Mouse (Mus musculus) CH12.LX (cell line): Measurements from ENCODE around the gene Mcoln1. TPM values are rescaled to one million over a fixed set of nuclear protein-coding genes. Genes with fewer than 3 reads are reported as not detected.
A peak's percentile ranks its signal among the peaks of the same experiment; 100 is the strongest.

ENCODE experiments used
- DNase-seq: peaks from one replicate; pipeline ENCODE4 v3.0.0-alpha.2; 2013; ENCODE audit errors: extremely low read depth
- H3K27ac ChIP-seq: 2 replicates; pipeline ENCODE4 v1.5.1; 2012; ENCODE audit warnings: low read depth, mild to moderate bottlenecking, control low read depth, moderate library complexity; ENCODE audit not compliant: insufficient read depth
- H3K27me3 ChIP-seq: replicated peaks from 2 replicates; pipeline ENCODE3; 2012; ENCODE audit warnings: inconsistent platforms
- H3K36me3 ChIP-seq, 2 experiments: replicated peaks in 1 of 2; 2 replicates each; pipeline versions ENCODE3 to v1.6.1; 2012; ENCODE audit warnings: inconsistent platforms in 1 of 2, low read length in 1 of 2, mild to moderate bottlenecking in 1 of 2, mixed read lengths in 1 of 2, moderate library complexity in 1 of 2; ENCODE audit not compliant: control insufficient read depth in 1 of 2, insufficient read depth in 1 of 2
- H3K4me1 ChIP-seq, 2 experiments: 2 replicates each; pipeline ENCODE4 v1.6.1; 2012; ENCODE audit warnings: inconsistent platforms in 1 of 2, moderate library complexity in 1 of 2; ENCODE audit not compliant: insufficient read depth in 2 of 2, control insufficient read depth in 1 of 2
- H3K4me2 ChIP-seq: 2 replicates; pipeline ENCODE4 v1.6.1; 2012; ENCODE audit warnings: low read depth, mild to moderate bottlenecking, control low read depth; ENCODE audit not compliant: poor library complexity, insufficient read depth, severe bottlenecking
- H3K4me3 ChIP-seq, 3 experiments: fragments of 150-350 bp in 1 of 3; sonication (generic) in 1 of 3; replicated peaks in 1 of 3; 2 replicates each; pipeline versions ENCODE3 to v1.5.1; 2011 to 2012; ENCODE audit warnings: low read depth in 2 of 3, low read length in 2 of 3, mild to moderate bottlenecking in 2 of 3, moderate library complexity in 2 of 3, control low read depth in 1 of 3, improper control_type of control experiment in 1 of 3, inconsistent platforms in 1 of 3, mixed read lengths in 1 of 3; ENCODE audit not compliant: poor library complexity in 1 of 3
- H3K79me2 ChIP-seq: replicated peaks from 2 replicates; pipeline ENCODE4 v1.6.1; 2012; ENCODE audit warnings: mild to moderate bottlenecking, moderate library complexity; ENCODE audit not compliant: control insufficient read depth, poor library complexity, insufficient read depth, severe bottlenecking; ENCODE audit errors: extremely low read depth
- H3K9ac ChIP-seq: 2 replicates; pipeline ENCODE4 v1.6.1; 2012; ENCODE audit warnings: low read depth, mild to moderate bottlenecking, control low read depth, moderate library complexity; ENCODE audit not compliant: insufficient read depth
- H3K9me3 ChIP-seq: replicated peaks from 2 replicates; pipeline ENCODE3; 2012; ENCODE audit warnings: low read length, inconsistent platforms, mixed read lengths
- BHLHE40 ChIP-seq: IDR thresholded peaks from 2 replicates; pipeline ENCODE4 v1.6.1; 2011; ENCODE audit warnings: mild to moderate bottlenecking, low read depth, low read length, improper control_type of control experiment
- CTCF ChIP-seq, 2 experiments: IDR thresholded peaks in 1 of 2; conservative IDR thresholded peaks in 1 of 2; 2 replicates each; pipeline ENCODE4 v1.5.1; 2011 to 2012; ENCODE audit warnings: low read depth in 2 of 2, low read length in 2 of 2, improper control_type of control experiment in 1 of 2, inconsistent platforms in 1 of 2, mild to moderate bottlenecking in 1 of 2, moderate library complexity in 1 of 2
- ELF1 ChIP-seq: IDR thresholded peaks from 2 replicates; pipeline ENCODE4 v1.6.1; 2014; ENCODE audit warnings: low read depth, mild to moderate bottlenecking, inconsistent platforms, low read length, improper control_type of control experiment
- EP300 ChIP-seq: IDR thresholded peaks from 2 replicates; pipeline ENCODE4 v1.6.1; 2011; ENCODE audit warnings: low read length, improper control_type of control experiment
- JUN ChIP-seq: IDR thresholded peaks from 2 replicates; pipeline ENCODE4 v1.6.1; 2011; ENCODE audit warnings: low read depth, mild to moderate bottlenecking, low read length, improper control_type of control experiment, moderate library complexity; ENCODE audit not compliant: insufficient read depth
- KAT2A ChIP-seq: IDR thresholded peaks from 2 replicates; pipeline ENCODE4 v1.6.1; 2012; ENCODE audit warnings: low read length, improper control_type of control experiment, inconsistent platforms; ENCODE audit not compliant: insufficient replicate concordance
- MAZ ChIP-seq: IDR thresholded peaks from 2 replicates; pipeline ENCODE4 v1.6.1; 2012; ENCODE audit warnings: low read depth, mild to moderate bottlenecking, inconsistent platforms, low read length, improper control_type of control experiment, moderate library complexity
- MXI1 ChIP-seq: IDR thresholded peaks from 2 replicates; pipeline ENCODE4 v1.6.1; 2011; ENCODE audit warnings: mild to moderate bottlenecking, low read depth, low read length, improper control_type of control experiment
- POLR2A ChIP-seq: IDR thresholded peaks from 2 replicates; pipeline ENCODE4 v1.6.1; 2011; ENCODE audit warnings: low read depth, mild to moderate bottlenecking, improper control_type of control experiment, low read length
- RAD21 ChIP-seq: IDR thresholded peaks from 2 replicates; pipeline ENCODE4 v1.6.1; 2011; ENCODE audit warnings: low read depth, mild to moderate bottlenecking, low read length, improper control_type of control experiment, moderate library complexity
- SIN3A ChIP-seq: IDR thresholded peaks from 2 replicates; pipeline ENCODE4 v1.6.1; 2012; ENCODE audit warnings: low read length, improper control_type of control experiment, inconsistent platforms
- SMC3 ChIP-seq: IDR thresholded peaks from 2 replicates; pipeline ENCODE4 v1.6.1; 2011; ENCODE audit warnings: low read depth, low read length, improper control_type of control experiment
- TCF12 ChIP-seq: IDR thresholded peaks from 2 replicates; pipeline ENCODE4 v1.6.1; 2014; ENCODE audit warnings: low read depth, mild to moderate bottlenecking, inconsistent platforms, low read length, improper control_type of control experiment
- UBTF ChIP-seq: IDR thresholded peaks from 2 replicates; pipeline ENCODE4 v1.6.1; 2012; ENCODE audit warnings: low read depth, mild to moderate bottlenecking, inconsistent platforms, low read length, improper control_type of control experiment, moderate library complexity
- USF1 ChIP-seq: IDR thresholded peaks from 2 replicates; pipeline ENCODE4 v1.6.1; 2014; ENCODE audit warnings: low read depth, mild to moderate bottlenecking, inconsistent platforms, low read length, improper control_type of control experiment
- USF2 ChIP-seq: conservative IDR thresholded peaks from 2 replicates; pipeline ENCODE4 v1.6.1; 2011; ENCODE audit warnings: low read depth, low read length, improper control_type of control experiment
- ZKSCAN1 ChIP-seq: IDR thresholded peaks from 2 replicates; pipeline ENCODE4 v1.6.1; 2012; ENCODE audit warnings: low read depth, inconsistent platforms, low read length, improper control_type of control experiment, borderline replicate concordance
- ZMIZ1 ChIP-seq: IDR thresholded peaks from 2 replicates; pipeline ENCODE4 v1.6.1; 2012; ENCODE audit warnings: low read depth, mild to moderate bottlenecking, inconsistent platforms, low read length, improper control_type of control experiment
- dilution Hi-C: fragments of 300-500 bp; cut with MboI; formaldehyde crosslinking; loops from 2 replicates; pipeline ENCODE4 v1.14.3; 2020; ENCODE audit warnings: low sequenced_read_pairs; ENCODE audit not compliant: extremely low pct_unique_long_range_greater_than_20kb, extremely low pct_ligation_motif_present
- in situ Hi-C: fragments of 300-500 bp; cut with MboI; formaldehyde crosslinking; loops from 3 replicates; pipeline ENCODE4 v1.14.3; 2019; ENCODE audit warnings: low sequenced_read_pairs, low pct_ligation_motif_present, low pct_unique_long_range_greater_than_20kb, mixed read lengths
- polyA plus RNA-seq: library from polyadenylated mRNA; unstranded; fragments of >175 nt; gene quantifications from 2 replicates; pipeline ENCODE4 v1.2.1, GENCODE M21; 2012; ENCODE audit warnings: low read depth; ENCODE audit not compliant: insufficient read length
- total RNA-seq, 2 experiments: library from RNA; depleted of rRNA; stranded (reverse); fragments of 300-350 nt in 1 of 2; fragments of >200 nt in 1 of 2; gene quantifications; 2 replicates each; pipeline ENCODE4 v1.2.3; 2012 to 2014

The Mcoln1 gene
- total and polyA plus RNA-seq, 3 experiments, result 13.0 to 28.0 (median 20.5) TPM

DNA sequence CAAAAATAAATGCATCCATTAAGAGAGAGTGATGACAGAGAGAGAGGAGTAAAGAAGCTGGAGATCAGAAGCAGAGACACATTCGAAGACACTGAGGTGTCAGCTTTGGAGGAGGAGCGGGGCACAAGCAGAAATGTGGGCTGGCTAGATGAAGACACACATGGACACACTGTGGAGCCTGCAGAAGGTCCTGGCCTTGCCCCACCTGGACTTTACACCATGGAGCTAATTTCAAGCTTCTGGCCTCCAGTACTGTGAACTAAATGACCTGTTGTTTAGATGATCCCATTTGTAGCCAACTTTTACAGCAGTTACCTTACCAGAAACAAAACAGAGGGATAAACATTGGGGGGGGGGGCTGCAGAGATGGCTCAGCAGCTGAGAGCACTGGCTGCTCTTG lies 37.0 kb upstream of the Mcoln1 start:
- no peak overlapping the region for H3K27ac ChIP-seq
- no peaks in the 10 kb centered on the region for H3K27me3 ChIP-seq
- no peak overlapping the region for H3K4me3 ChIP-seq
- H3K4me1 ChIP-seq, result peaks cover 3 to 12% of the 10 kb centered on the region in 2 experiments; a peak in 2 of 4 replicates
- dilution Hi-C loops, result no loop called here
- peaks cover 0 to 41% of the 10 kb centered on the region in 2 experiments for H3K36me3 ChIP-seq
- in situ Hi-C loops, result loop anchor here (10.0 kb wide), 1 partner anchor 212 kb away; the partner anchor contains the start of genes Fcor and Trappc5
- H3K4me2 ChIP-seq, result no peak overlapping the region
- H3K9me3 ChIP-seq, result no peaks in the 10 kb centered on the region
- DNase-seq, result no peak
- no peak for TF ChIP-seq UBTF
- TF ChIP-seq EP300, result no peak
- TF ChIP-seq USF2, result no peak
- TF ChIP-seq ZMIZ1, result no peak
- TF ChIP-seq CTCF (conservative IDR thresholded peaks at IDR 0.05 in 1 of 2, IDR thresholded peaks at IDR 0.05 in 1 of 2; ENCODE audit: low read depth in 2 of 2, low read length in 2 of 2), result no peak
- no peak for TF ChIP-seq ELF1
- TF ChIP-seq USF1, result no peak
- no peak for TF ChIP-seq MXI1
- no peak for TF ChIP-seq JUN
- TF ChIP-seq POLR2A, result no peak
- TF ChIP-seq ZKSCAN1, result no peak
- no peak for TF ChIP-seq RAD21
- no peak for TF ChIP-seq BHLHE40
- TF ChIP-seq TCF12, result no peak
- no peak for TF ChIP-seq SIN3A
- TF ChIP-seq MAZ, result no peak
- no peak for TF ChIP-seq KAT2A
- no peaks in the 10 kb centered on the region for H3K79me2 ChIP-seq
- H3K9ac ChIP-seq, result no peak overlapping the region

DNA sequence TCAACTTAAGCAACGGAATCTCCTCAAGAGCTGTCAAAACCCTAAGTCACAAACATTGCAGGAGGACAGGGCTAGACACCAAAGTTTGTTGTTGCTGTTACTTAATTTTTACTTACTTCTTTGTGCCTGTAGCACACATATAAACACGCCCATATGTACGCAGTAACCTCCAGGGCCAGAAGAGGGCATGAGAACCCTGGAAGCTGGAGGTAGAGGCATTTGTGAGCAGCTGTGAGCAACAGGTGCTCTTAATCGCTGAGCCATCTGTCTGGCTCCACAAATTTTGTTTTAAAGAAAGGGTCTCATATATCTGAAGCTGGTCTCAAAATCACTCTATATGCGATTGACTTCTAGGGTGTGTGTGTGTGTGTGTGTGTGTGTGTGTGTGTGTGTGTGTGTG lies 35.9 kb upstream of the Mcoln1 start:
- H3K4me1 ChIP-seq, result peaks cover 3 to 12% of the 10 kb centered on the region in 2 experiments; a peak in 2 of 4 replicates

More for the DNA sequence above, 35.9 kb upstream of the Mcoln1 start:
- in situ Hi-C loops (loop anchor here (10.0 kb wide), 1 partner anchor 210 kb away; the partner anchor contains the start of genes Fcor and Trappc5), dilution Hi-C loops (no loop called here)
- H3K27me3 ChIP-seq, result no peaks in the 10 kb centered on the region
- no peaks in the 10 kb centered on the region for H3K79me2 ChIP-seq
- H3K4me2 ChIP-seq, result no peak overlapping the region
- TF ChIP-seq TCF12 (no peak), SMC3 (peak; percentile 39; the same call in 1 of the 2 replicates), RAD21 (peak; percentile 66), CTCF (conservative IDR thresholded peaks at IDR 0.05 in 1 of 2, IDR thresholded peaks at IDR 0.05 in 1 of 2; ENCODE audit: low read depth in 2 of 2, low read length in 2 of 2) (peak in 1 of 2 experiments; percentile 66; a peak in 2 of 4 replicates)
- no peak overlapping the region for H3K27ac ChIP-seq
- peaks cover 0 to 31% of the 10 kb centered on the region in 2 experiments for H3K36me3 ChIP-seq
- H3K4me3 ChIP-seq, result no peak overlapping the region
- peak; percentile 57 for DNase-seq
- H3K9me3 ChIP-seq, result no peaks in the 10 kb centered on the region
- H3K9ac ChIP-seq, result no peak overlapping the region
